Mouse (Mus musculus): ENCODE results near the gene Sorl1.

Sorl1 gene

DNA sequence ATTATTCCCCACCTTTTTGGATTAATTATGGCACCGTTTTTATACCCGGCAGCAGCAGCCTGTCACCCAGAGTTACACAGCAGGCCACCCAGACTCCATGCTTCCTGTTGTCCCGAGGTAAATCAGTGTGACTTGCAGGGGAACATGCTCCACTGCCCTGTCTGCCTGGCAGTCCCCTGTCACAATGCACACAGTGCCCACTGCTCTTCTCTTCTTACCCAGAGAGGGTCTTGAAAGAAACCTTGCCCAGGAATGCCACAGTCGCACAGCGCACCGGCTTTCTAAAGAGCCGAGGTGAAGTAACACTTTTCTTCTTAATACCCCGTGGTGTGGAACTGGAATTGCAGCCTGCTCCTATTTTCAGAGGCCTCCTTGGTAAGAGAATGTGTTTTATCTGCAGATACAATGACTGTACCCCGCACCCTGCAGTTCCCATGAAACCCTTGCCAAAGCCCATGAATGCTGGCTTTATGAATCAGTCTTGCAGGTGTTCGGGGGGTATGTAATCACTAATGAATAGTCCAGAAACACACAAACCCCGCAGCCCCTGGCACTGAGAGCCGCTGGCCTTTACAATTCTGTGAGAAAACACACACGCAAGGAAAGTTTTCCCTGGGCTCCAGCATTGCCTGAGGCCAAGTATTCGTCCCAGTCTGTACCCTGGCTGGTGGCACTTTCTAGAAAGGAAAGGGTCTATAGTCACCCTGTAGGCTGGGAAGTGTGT lies 205.3 kb downstream of the Sorl1 start:
- no peak for DNase-seq (ENCODE audit: low spot score in 2 of 2)

DNA sequence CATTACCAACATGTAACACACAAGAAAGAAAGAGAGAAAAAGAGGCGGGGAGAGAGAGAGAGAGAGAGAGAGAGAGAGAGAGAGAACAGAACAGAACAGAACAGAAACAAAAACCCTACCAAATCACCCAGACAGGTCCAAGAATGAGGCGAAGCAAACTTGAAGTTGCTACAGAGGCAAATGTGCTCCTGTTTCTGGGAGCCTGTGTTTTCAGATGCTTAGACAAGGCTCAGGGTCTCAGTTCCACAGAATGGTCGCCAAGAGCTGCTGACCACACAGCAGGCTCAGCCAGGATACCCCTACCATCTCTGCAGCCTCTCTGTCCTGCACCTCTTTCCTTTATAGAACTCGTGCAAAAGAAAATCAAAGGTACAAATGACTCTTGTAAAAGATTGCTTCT lies 205.9 kb downstream of the Sorl1 start:
- no peak for DNase-seq (ENCODE audit: low spot score in 2 of 2)

DNA sequence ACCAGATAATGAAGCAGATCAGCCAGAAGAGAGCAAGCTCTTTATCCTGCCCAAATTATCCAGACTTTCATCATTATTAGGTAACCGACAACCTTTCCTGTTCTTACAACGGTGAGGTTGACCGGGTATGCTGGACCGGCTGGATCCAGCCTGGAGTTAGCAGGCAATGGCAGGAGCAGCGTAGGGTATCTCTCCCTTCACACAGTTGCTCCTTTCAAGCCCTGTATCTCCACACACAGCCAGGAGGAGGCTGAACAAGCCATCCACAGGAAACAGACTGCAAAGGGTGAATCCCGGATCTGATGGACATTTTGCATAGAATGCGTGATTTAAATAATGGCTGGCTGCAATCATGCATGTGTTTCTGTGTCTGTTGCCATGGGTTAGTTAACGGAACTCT lies 208.5 kb downstream of the Sorl1 start:
- DNase-seq (ENCODE audit: low spot score in 2 of 2) = no peak

All from urinary bladder, postnatal 4 days (tissue).